Comparison of ENCODE assay signal across 11 mouse cellular contexts in the genomic region with DNA sequence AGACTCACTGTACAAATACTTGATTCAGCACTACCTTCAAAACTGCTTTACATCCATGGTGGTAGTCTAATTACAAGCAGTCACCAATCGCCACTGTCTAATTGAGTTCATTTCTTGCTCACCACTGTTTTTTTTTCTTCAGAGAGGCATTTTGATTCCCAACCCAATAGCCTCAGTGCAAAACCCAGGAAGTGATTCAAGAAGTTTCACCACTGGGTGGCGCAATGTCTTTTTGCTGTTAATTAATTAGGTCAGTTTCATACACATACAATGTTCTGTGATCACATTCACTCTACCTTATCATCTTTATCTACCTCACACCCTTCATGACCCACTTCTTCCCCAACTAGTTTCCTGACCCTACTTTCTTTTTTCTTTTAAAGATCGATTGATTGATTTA. TPM values are rescaled to one million over a fixed set of nuclear protein-coding genes. Genes with fewer than 3 reads are reported as not detected.
DNase-seq lines count a peak whose midpoint lies in the region; ATAC-seq and TF ChIP-seq lines count a peak whose summit lies in the region.
"Had no signal": no experiment of that assay in that cellular context is flagged by ENCODE, and none has a peak within 500 bp of the region (broad histone marks: within the 10 kb centered on the region; RNA-seq: fewer than 3 reads in every experiment).

No protein-coding gene starts in this region.

- ATAC-seq in erythroid progenitor cell, adult 5-6 weeks (replicated peaks; ENCODE audit: low FRiP score, poor library complexity, severe bottlenecking) = no peak
- ATAC-seq: forebrain, embryonic 16.5 days had no signal

- peak; percentile 49 for DNase-seq in adrenal gland, postnatal 10 days
- DNase-seq in adrenal gland, adult 8-10 months = no peak
- no peak for DNase-seq in layer of hippocampus, adult 2 months (ENCODE audit: low spot score in 2 of 2)
- DNase-seq in layer of hippocampus, postnatal 14 days (ENCODE audit: low spot score in 2 of 2) = no peak
- peak; percentile 73 for DNase-seq in 416B (ENCODE audit: low read depth)
- DNase-seq in embryo, embryonic 11 days = peak; percentile 48
- no peak for DNase-seq in spleen, postnatal 4 days (ENCODE audit: low spot score in 2 of 2)
- DNase-seq: cerebellum, adult 2 months had no signal

- TF ChIP-seq CTCF in layer of hippocampus, adult 2 months (conservative IDR thresholded peaks at IDR 0.05) = peak; percentile 60

- H3K27ac ChIP-seq in layer of hippocampus, adult 2 months = no peak overlapping the region

- no peak overlapping the region for H3K4me3 ChIP-seq in layer of hippocampus, adult 2 months
- H3K4me3 ChIP-seq: myocyte had no signal

RNA-seq across cellular contexts. Expression of a gene that starts 4.3 kb away (rescaled TPM):
- 10 to 100 TPM; 16.6 to 19.4 TPM for total RNA-seq in adrenal gland, postnatal 10 days (2021)
- total RNA-seq in adrenal gland, adult 8-10 months (2022) = 10 to 100 TPM; 14.9 to 22.0 (median 17.9) TPM
- 10 to 100 TPM in 1 of 2 experiments, 1 to 10 TPM in 1; 9.4 to 12.2 TPM for total RNA-seq in layer of hippocampus, adult 2 months (2021)
- 10 to 100 TPM; 11.0 to 15.2 TPM for total RNA-seq in layer of hippocampus, postnatal 14 days (2021)
- 1.4 and 1.7 TPM in 2 replicates for total RNA-seq in erythroid progenitor cell, adult 5-6 weeks (2015; ENCODE audit: low replicate concordance)
- total RNA-seq in erythroid progenitor cell, adult 5-6 weeks (2017; ENCODE audit: low replicate concordance) = 1.4 and 1.5 TPM in 2 replicates

RNA-seq across cellular contexts. Expression of a gene that starts 14.9 kb away (rescaled TPM):
- total RNA-seq in adrenal gland, postnatal 10 days (2021) = 1 to 10 TPM; 7.8 to 9.9 TPM
- total RNA-seq in adrenal gland, adult 8-10 months (2022) = 10 to 100 TPM in 2 of 4 experiments, 1 to 10 TPM in 2; 8.9 to 13.9 (median 10.1) TPM
- 10 to 100 TPM; 24.6 to 30.8 TPM for total RNA-seq in layer of hippocampus, adult 2 months (2021)
- 100 to 1,000 TPM; 124 to 127 TPM for total RNA-seq in layer of hippocampus, postnatal 14 days (2021)
- 0.42 and 0.72 TPM in 2 replicates for total RNA-seq in erythroid progenitor cell, adult 5-6 weeks (2015; ENCODE audit: low replicate concordance)
- 1.3 and 1.6 TPM in 2 replicates for total RNA-seq in erythroid progenitor cell, adult 5-6 weeks (2017; ENCODE audit: low replicate concordance)

RNA-seq across cellular contexts. Expression of a gene that starts 20.5 kb away (rescaled TPM):
- under 1 TPM; 0.24 to 0.36 TPM for total RNA-seq in adrenal gland, postnatal 10 days (2021)
- total RNA-seq in adrenal gland, adult 8-10 months (2022) = under 1 TPM in 2 of 4 experiments, not detected in 2; 0.10 to 0.23 TPM
- total RNA-seq in layer of hippocampus, adult 2 months (2021) = under 1 TPM in 1 of 2 experiments, not detected in 1; 0.15 TPM
- total RNA-seq in layer of hippocampus, postnatal 14 days (2021) = under 1 TPM; 0.28 to 0.41 TPM
- total RNA-seq in erythroid progenitor cell, adult 5-6 weeks (2015; ENCODE audit: low replicate concordance) = not detected in 2 replicates
- total RNA-seq in erythroid progenitor cell, adult 5-6 weeks (2017; ENCODE audit: low replicate concordance) = not detected in 2 replicates

Comparison
In these comparisons a context has a peak if more than half of its experiments do, and no peak if none do; other contexts are left out.
1. DNase-seq: peak in adrenal gland, postnatal 10 days (single experiment), 416B (single experiment) and embryo, embryonic 11 days (single experiment); none in adrenal gland, adult 8-10 months (single experiment), layer of hippocampus, adult 2 months (0 of 2), layer of hippocampus, postnatal 14 days (0 of 2) and spleen, postnatal 4 days (0 of 2).